Mouse (Mus musculus) heart, embryonic 13.5 days (tissue): ENCODE data around the gene Tmem260. TPM values are rescaled to one million over a fixed set of nuclear protein-coding genes. Genes with fewer than 3 reads are reported as not detected.

Experiments used
- ATAC-seq: fragments of 200-750 bp; cut with Nextera tagmentation; 2 replicates; pipeline ENCODE4 v1.8.0; 2017; ENCODE audit warnings: moderate TSS enrichment; ENCODE audit not compliant: insufficient number of reproducible peaks, low FRiP score, low TSS enrichment; ENCODE audit errors: extremely low read depth
- H3K27ac ChIP-seq: fragments of 300-500 bp; sonication (generic); replicated peaks from 2 replicates; pipeline ENCODE4 v1.5.1; 2015; ENCODE audit warnings: moderate library complexity, mild to moderate bottlenecking, inconsistent platforms
- H3K27me3 ChIP-seq: fragments of 300-500 bp; sonication (generic); replicated peaks from 2 replicates; pipeline ENCODE4 v1.6.1; 2015; ENCODE audit warnings: mild to moderate bottlenecking, inconsistent platforms
- H3K36me3 ChIP-seq: fragments of 300-500 bp; sonication (generic); 2 replicates; pipeline ENCODE4 v1.6.1; 2015; ENCODE audit warnings: mild to moderate bottlenecking, inconsistent platforms
- H3K4me1 ChIP-seq: fragments of 300-500 bp; sonication (generic); 2 replicates; pipeline ENCODE4 v1.6.1; 2015; ENCODE audit warnings: inconsistent platforms
- H3K4me2 ChIP-seq: fragments of 300-500 bp; sonication (generic); 2 replicates; pipeline ENCODE4 v1.6.1; 2015; ENCODE audit warnings: inconsistent platforms, mild to moderate bottlenecking, moderate library complexity
- H3K4me3 ChIP-seq: fragments of 300-500 bp; sonication (generic); 2 replicates; pipeline ENCODE4 v1.5.1; 2015; ENCODE audit warnings: moderate library complexity, mild to moderate bottlenecking, inconsistent platforms
- H3K9ac ChIP-seq: fragments of 300-500 bp; sonication (generic); 2 replicates; pipeline ENCODE4 v1.6.1; 2015; ENCODE audit warnings: inconsistent platforms, mild to moderate bottlenecking, moderate library complexity
- H3K9me3 ChIP-seq: fragments of 300-500 bp; sonication (generic); 2 replicates; pipeline ENCODE4 v1.6.1; 2016; ENCODE audit warnings: inconsistent platforms
- WGBS: fragments of 180-500 bp; shearing (Covaris S2); methylation state at CpG from one replicate; pipeline ENCODE4 v1.1.7; 2015; ENCODE audit warnings: mixed read lengths; 5-methylcytosine and 5-hydroxymethylcytosine counted together
- polyA plus RNA-seq: library from polyadenylated mRNA; unstranded; fragments of >200 nt; fragmentation: Nextera tagmentation; extraction: Ambion mirVana; gene quantifications from 2 replicates; pipeline ENCODE4 v1.2.1, GENCODE M21; 2015

Tmem260 gene
- polyA plus RNA-seq, 1 experiment from 2014 or later = 12.2 TPM

GRCm38 (mm10) chr14:48481591-48481990 is 35.7 kb downstream of the Tmem260 start:
- Histone ChIP-seq H3K4me2 (no peak overlapping the region), H3K9me3 (no peaks in the 10 kb centered on the region), H3K27ac (no peak overlapping the region), H3K9ac (no peak overlapping the region), H3K4me1 (no peaks in the 10 kb centered on the region), H3K4me3 (no peak overlapping the region), H3K36me3 (peaks cover 30% of the 10 kb centered on the region), H3K27me3 (no peaks in the 10 kb centered on the region)
- ATAC-seq = no peak
- 51% methylated on average over 7 of the region's 7 CpGs for WGBS

- H3K27me3 ChIP-seq = no peaks in the 10 kb centered on the region
- WGBS = 83% methylated on average over 6 of the region's 6 CpGs
Observed at GRCm38 (mm10) chr14:48482762-48483161, 36.8 kb downstream of the Tmem260 start.

DNA sequence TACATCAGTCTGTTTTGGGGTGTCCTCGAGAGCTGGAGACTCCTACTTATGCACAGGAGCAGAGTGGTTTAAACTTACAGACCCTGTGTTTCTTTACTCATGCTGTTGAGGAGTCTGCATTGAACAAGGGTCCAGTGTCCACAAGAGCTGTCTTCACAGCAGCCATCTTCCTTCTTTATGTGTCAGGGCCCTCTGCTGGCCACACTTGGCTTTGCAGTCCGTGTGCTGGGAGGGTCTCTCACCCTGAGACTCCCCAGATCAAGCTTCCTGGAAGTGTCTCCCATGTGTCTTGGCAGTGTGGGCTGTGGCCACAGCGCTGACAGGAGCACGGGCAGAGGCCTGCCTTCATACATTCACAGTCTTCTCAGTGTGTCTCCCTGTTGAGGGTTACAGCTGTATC is 48.0 kb downstream of the Tmem260 start:
- ATAC-seq = no peak
- peaks cover 28% of the 10 kb centered on the region for H3K36me3 ChIP-seq
- WGBS = 15% methylated on average over 4 of the region's 4 CpGs
- H3K4me2 ChIP-seq = no peak overlapping the region
- H3K27ac ChIP-seq = no peak overlapping the region
- H3K27me3 ChIP-seq = no peaks in the 10 kb centered on the region
- H3K9me3 ChIP-seq = no peaks in the 10 kb centered on the region
- no peak overlapping the region for H3K9ac ChIP-seq
- H3K4me3 ChIP-seq = no peak overlapping the region
- no peaks in the 10 kb centered on the region for H3K4me1 ChIP-seq

More at GRCm38 (mm10) chr14:48482762-48483161, 36.8 kb downstream of the Tmem260 start:
- Histone ChIP-seq H3K4me3 (no peak overlapping the region), H3K4me2 (no peak overlapping the region), H3K9ac (no peak overlapping the region), H3K36me3 (peaks cover 33% of the 10 kb centered on the region), H3K9me3 (no peaks in the 10 kb centered on the region), H3K4me1 (no peaks in the 10 kb centered on the region), H3K27ac (no peak overlapping the region)
- no peak for ATAC-seq

- Histone ChIP-seq H3K9me3 (no peaks in the 10 kb centered on the region), H3K36me3 (peaks cover 24% of the 10 kb centered on the region), H3K27me3 (no peaks in the 10 kb centered on the region), H3K4me2 (no peak overlapping the region), H3K27ac (no peak overlapping the region), H3K4me1 (no peaks in the 10 kb centered on the region), H3K4me3 (no peak overlapping the region), H3K9ac (no peak overlapping the region)
- ATAC-seq = no peak
- 81% methylated on average over 7 of the region's 7 CpGs for WGBS
Observed at GRCm38 (mm10) chr14:48502573-48502972, 56.6 kb downstream of the Tmem260 start.

DNA sequence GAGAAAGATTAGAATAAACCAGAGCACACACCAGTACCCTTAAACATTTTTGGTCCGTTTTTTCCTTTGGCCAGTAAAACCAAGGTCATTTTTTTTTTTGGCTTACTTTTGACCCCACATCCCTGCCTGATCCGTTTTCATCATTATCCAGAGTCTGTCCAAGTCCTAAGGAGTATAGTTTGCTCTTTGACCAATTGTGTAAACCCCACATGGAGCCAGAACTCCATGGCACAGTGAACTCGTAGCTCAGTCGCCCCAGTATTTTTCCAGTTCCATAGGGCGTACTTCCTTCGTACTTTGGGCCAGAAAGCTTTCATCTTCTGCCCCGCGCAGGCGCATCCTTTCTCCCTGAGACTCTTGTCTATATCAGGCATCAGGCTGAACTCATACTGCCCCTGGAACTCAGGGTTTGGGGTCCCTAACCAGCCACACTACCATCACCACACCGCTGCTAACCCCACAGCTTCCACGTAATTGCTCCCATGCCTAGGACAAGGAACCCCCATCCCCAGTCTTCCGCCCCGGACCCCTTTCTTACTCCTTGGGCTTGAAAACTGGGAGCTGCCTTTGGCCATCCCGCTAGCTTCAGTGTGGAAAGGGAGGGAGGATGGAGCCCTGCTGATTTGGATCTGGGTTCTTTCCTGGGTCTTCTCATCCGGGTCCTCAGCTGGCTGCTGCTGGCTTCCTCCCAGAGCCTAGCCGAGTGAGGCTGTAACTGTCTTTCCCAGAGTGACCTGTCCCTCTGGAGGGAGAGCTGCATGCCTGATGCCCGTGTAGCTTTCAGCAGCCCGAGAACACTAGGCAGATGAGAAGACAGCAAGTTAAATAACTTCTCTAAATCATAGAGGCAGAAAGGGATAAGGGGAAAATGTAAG is 58.0 kb downstream of the Tmem260 start:
- Histone ChIP-seq H3K27me3 (no peaks in the 10 kb centered on the region), H3K27ac (no peak overlapping the region), H3K4me1 (no peaks in the 10 kb centered on the region), H3K36me3 (peaks cover 19% of the 10 kb centered on the region), H3K4me2 (peak overlapping the region; percentile 2; the same call in 1 of the 2 replicates), H3K9ac (no peak overlapping the region), H3K9me3 (no peaks in the 10 kb centered on the region), H3K4me3 (no peak overlapping the region)
- no peak for ATAC-seq
- 44% methylated on average over 18 of the region's 18 CpGs for WGBS

GRCm38 (mm10) chr14:48504566-48504950 is 58.6 kb downstream of the Tmem260 start:
- Histone ChIP-seq H3K27ac (no peak overlapping the region), H3K4me1 (no peaks in the 10 kb centered on the region)
- 60% methylated on average over 9 of the region's 9 CpGs for WGBS

DNA sequence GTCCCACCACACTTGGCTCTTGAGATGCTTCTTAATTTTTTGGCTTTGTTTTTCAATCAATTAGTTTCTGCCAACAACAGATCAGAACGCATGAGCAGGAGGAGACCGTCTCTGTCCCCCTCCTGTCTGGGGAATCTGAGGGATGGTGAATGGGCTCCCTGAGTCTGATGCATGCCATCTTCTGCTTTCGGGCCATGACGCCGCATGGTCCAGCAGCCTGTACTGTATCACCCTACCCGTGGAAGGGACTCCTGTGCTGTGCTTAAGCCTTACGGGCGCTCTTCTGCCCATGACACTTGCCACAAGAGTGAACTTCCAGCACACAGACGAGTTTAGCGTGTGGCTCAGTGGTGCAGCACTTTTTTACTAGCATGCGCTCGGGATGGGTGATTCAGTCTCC is 59.7 kb downstream of the Tmem260 start:
- WGBS = 88% methylated on average over 12 of the region's 12 CpGs
- no peak for ATAC-seq
- no peaks in the 10 kb centered on the region for H3K9me3 ChIP-seq
- H3K4me1 ChIP-seq = no peaks in the 10 kb centered on the region
- no peaks in the 10 kb centered on the region for H3K27me3 ChIP-seq
- no peak overlapping the region for H3K27ac ChIP-seq
- peaks cover 31% of the 10 kb centered on the region for H3K36me3 ChIP-seq
- H3K4me2 ChIP-seq = no peak overlapping the region
- no peak overlapping the region for H3K4me3 ChIP-seq
- H3K9ac ChIP-seq = no peak overlapping the region

More at GRCm38 (mm10) chr14:48504566-48504950, 58.6 kb downstream of the Tmem260 start:
- Histone ChIP-seq H3K36me3 (peaks cover 25% of the 10 kb centered on the region), H3K4me3 (no peak overlapping the region), H3K9me3 (no peaks in the 10 kb centered on the region), H3K27me3 (no peaks in the 10 kb centered on the region), H3K9ac (no peak overlapping the region), H3K4me2 (no peak overlapping the region)
- no peak for ATAC-seq

DNA sequence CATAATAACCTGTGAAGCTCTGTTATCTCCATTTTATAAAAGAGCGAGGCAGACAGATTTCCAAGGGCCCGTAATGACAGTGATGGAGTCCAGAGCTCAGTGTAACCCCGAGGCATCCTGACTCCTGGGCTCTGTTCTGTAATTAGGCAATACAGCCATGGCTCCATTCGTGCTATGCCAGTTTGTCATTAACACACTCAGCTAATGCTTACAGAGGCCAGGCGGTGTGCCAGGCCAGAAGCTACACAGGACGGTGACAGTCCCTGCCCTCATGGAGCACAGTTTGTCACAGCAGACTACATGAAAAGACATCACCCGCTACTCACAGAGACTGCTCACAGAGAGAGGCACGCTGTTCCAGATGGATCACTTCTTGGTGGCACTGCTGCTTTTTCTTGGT is 61.5 kb downstream of the Tmem260 start:
- Histone ChIP-seq H3K9me3 (no peaks in the 10 kb centered on the region), H3K4me1 (no peaks in the 10 kb centered on the region), H3K9ac (no peak overlapping the region), H3K27ac (no peak overlapping the region), H3K4me2 (no peak overlapping the region), H3K36me3 (peaks cover 38% of the 10 kb centered on the region), H3K4me3 (no peak overlapping the region), H3K27me3 (no peaks in the 10 kb centered on the region)
- WGBS = 70% methylated on average over 8 of the region's 8 CpGs
- no peak for ATAC-seq

- H3K4me2 ChIP-seq = no peak overlapping the region
- no peaks in the 10 kb centered on the region for H3K27me3 ChIP-seq
- H3K9me3 ChIP-seq = no peaks in the 10 kb centered on the region
- H3K27ac ChIP-seq = no peak overlapping the region
- peaks cover 46% of the 10 kb centered on the region for H3K36me3 ChIP-seq
- no peak overlapping the region for H3K4me3 ChIP-seq
- H3K9ac ChIP-seq = no peak overlapping the region
- no peaks in the 10 kb centered on the region for H3K4me1 ChIP-seq
- WGBS = 83% methylated on average over 5 of the region's 5 CpGs
- ATAC-seq = no peak
Observed at GRCm38 (mm10) chr14:48509131-48509530, 63.2 kb downstream of the Tmem260 start.

- no peak for ATAC-seq
- 74% methylated on average over 12 of the region's 12 CpGs for WGBS
- Histone ChIP-seq H3K4me1 (no peaks in the 10 kb centered on the region), H3K36me3 (peaks cover 30% of the 10 kb centered on the region), H3K4me2 (no peak overlapping the region), H3K27ac (no peak overlapping the region), H3K9ac (no peak overlapping the region), H3K27me3 (no peaks in the 10 kb centered on the region), H3K4me3 (no peak overlapping the region), H3K9me3 (no peaks in the 10 kb centered on the region)
Observed at GRCm38 (mm10) chr14:48513098-48513823, 67.3 kb downstream of the Tmem260 start.

GRCm38 (mm10) chr14:48513824-48514493 is 68.0 kb downstream of the Tmem260 start:
- 84% methylated on average over 12 of the region's 12 CpGs for WGBS
- ATAC-seq = no peak

More at GRCm38 (mm10) chr14:48513824-48514493, 68.0 kb downstream of the Tmem260 start:
- Histone ChIP-seq H3K27me3 (no peaks in the 10 kb centered on the region), H3K4me2 (no peak overlapping the region), H3K9ac (no peak overlapping the region), H3K4me1 (no peaks in the 10 kb centered on the region), H3K4me3 (no peak overlapping the region), H3K27ac (no peak overlapping the region), H3K36me3 (peaks cover 28% of the 10 kb centered on the region), H3K9me3 (no peaks in the 10 kb centered on the region)
